Mouse (Mus musculus): ENCODE measurements at regions not wholly inside any gene's neighbourhood (a gene's known extent, or its start where the extent isn't known, plus 50 kb on each side); places are given as distances from the start of the nearest gene placed in this dataset.

DNA sequence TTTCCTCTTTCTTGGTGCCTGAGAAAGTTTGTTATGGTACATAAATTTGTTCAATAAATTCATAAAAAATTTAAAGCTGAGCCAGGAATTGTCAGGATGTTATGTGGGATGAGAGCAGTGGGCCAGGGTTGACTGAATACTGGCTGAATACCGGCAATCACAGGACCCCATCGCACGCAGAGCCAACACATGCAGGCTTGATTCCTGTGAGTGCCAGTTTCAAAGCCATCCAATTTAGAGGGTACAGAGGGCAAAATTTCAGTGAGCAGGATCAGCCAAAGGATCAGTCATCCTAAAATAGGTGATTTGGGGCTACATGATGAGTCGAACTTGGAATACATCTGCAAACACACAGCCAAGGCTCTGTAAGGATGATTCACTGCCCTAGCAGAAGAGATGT is 583.6 kb upstream of the Nectin3 start:
- DNase-seq (ENCODE audit: low read depth): no peak
- TF ChIP-seq POLR2A (IDR thresholded peaks at IDR 0.05; ENCODE audit: borderline replicate concordance, extremely low read depth, insufficient read depth, insufficient read length, poor library complexity, severe bottlenecking) (no peak), CTCF (IDR thresholded peaks at IDR 0.05; ENCODE audit: borderline replicate concordance, extremely low read depth, insufficient read depth, insufficient read length) (no peak)

DNA sequence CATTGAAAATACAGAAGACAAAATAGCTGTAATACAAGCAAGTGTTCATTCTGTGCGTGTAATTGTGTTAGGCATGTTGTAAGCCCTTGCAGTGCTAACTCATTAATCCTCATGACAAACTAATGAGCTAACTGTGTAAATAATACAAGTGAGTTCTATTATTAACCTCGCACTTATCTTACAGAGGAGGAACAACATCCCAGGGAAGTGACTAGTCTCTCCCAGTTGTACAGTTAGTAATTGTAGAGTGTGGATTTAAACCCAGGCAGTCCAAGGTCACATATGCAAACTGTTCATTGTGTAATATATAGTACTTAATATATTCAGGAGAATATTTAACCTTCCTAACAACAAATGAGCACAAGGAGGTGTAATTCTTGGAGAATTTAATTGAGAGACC is 582.0 kb upstream of the Nectin3 start:
- TF ChIP-seq CTCF (IDR thresholded peaks at IDR 0.05; ENCODE audit: borderline replicate concordance, extremely low read depth, insufficient read depth, insufficient read length): no peak
- TF ChIP-seq POLR2A (IDR thresholded peaks at IDR 0.05; ENCODE audit: borderline replicate concordance, extremely low read depth, insufficient read depth, insufficient read length, poor library complexity, severe bottlenecking): no peak
- DNase-seq (ENCODE audit: low read depth): no peak

DNA sequence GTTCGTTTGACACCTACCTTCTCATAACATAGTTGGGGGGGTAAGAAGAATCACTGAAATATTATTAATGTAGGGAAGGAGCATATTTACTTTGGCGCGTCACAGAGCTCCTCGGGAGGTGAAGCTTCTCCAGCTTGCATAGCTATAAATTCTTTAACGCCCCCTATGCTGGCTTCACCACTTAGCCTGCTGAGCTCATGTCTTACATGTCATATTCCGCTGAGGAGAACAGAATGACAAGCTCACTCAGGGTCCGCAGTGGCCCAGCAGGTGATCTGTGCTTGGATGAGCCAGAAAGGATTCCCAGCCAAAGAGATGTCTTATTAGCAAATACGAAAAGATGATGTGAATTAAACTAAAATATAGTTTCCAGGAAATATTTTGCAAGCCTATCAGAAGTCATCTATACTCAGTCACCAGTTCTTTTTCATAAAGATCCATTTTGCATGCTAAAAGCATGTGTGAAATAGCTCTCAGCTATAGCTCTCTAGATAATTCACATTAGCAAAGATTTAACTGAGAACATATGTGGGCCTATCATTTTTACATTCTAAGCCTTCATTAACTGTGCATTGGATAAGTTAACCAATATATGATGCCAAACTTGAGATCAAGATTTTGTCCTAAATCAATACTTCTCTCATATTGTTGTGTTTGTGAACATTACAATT is 561.1 kb upstream of the Nectin3 start:
- DNase-seq (ENCODE audit: low read depth): peak; percentile 47
- no peak for TF ChIP-seq POLR2A (IDR thresholded peaks at IDR 0.05; ENCODE audit: borderline replicate concordance, extremely low read depth, insufficient read depth, insufficient read length, poor library complexity, severe bottlenecking)
- no peak for TF ChIP-seq CTCF (IDR thresholded peaks at IDR 0.05; ENCODE audit: borderline replicate concordance, extremely low read depth, insufficient read depth, insufficient read length)

DNA sequence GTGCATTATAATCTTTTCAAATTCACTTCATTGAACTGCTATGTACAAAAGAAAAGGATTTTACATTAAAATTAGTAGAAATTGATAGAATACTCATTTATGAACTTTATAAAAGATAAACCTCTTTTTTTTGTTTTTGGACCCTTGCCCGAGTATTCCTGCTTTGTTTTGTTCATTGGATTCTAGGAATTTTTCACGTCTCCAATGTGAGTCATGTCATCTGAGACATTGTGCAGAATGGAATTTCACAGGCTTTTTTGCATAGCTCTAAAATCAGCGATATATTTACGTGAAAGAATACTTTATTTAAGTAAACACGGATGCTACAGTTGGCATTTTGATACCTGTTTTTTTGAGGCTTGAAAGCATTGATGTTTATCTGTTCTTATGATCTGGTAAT is 560.5 kb upstream of the Nectin3 start:
- no peak for DNase-seq (ENCODE audit: low read depth)
- TF ChIP-seq POLR2A (IDR thresholded peaks at IDR 0.05; ENCODE audit: borderline replicate concordance, extremely low read depth, insufficient read depth, insufficient read length, poor library complexity, severe bottlenecking) (no peak), CTCF (IDR thresholded peaks at IDR 0.05; ENCODE audit: borderline replicate concordance, extremely low read depth, insufficient read depth, insufficient read length) (no peak)

DNA sequence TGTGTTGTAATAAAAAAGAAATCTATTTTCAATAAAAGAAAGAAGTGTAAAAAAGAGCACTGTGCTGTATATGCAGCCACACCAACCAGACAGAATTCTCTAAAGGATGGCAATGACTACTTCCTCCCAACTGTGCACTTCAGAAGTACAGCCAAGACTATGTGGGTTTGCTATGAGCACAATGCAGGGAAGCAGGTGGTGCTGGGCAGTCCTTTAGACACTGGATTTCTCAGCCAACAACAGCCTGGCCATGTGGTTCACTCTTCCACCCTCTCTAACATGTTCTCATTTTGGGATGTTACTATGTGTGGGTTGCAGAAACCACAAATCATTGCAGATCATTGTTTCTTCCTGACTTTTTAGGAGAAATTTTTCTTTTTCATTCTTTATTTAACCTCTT is 527.6 kb upstream of the Nectin3 start:
- peak; percentile 2 for DNase-seq (ENCODE audit: low read depth)

DNA sequence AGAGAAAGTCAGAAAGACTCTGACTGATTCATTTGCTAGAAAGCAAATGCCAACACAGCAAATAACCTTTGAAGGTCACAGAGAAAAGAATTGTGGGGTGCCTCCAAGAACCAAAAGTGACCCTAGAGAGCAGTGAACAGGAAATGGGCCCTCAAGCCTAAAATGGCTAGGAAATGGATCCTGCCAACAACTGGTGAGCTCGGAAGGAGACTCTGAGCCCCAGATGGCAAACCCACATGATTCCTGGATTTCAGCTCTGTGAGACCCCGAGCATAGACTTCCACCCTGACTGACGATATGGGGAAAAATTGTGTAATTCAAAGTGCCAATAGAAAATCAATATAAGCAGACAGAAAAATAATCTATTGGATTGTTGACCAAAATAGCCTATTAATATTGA is 519.2 kb upstream of the Nectin3 start:
- TF ChIP-seq CTCF (IDR thresholded peaks at IDR 0.05; ENCODE audit: borderline replicate concordance, extremely low read depth, insufficient read depth, insufficient read length) (no peak), POLR2A (IDR thresholded peaks at IDR 0.05; ENCODE audit: borderline replicate concordance, extremely low read depth, insufficient read depth, insufficient read length, poor library complexity, severe bottlenecking) (no peak)

More for the DNA sequence above, 527.6 kb upstream of the Nectin3 start:
- TF ChIP-seq CTCF (IDR thresholded peaks at IDR 0.05; ENCODE audit: borderline replicate concordance, extremely low read depth, insufficient read depth, insufficient read length): no peak
- no peak for TF ChIP-seq POLR2A (IDR thresholded peaks at IDR 0.05; ENCODE audit: borderline replicate concordance, extremely low read depth, insufficient read depth, insufficient read length, poor library complexity, severe bottlenecking)

DNA sequence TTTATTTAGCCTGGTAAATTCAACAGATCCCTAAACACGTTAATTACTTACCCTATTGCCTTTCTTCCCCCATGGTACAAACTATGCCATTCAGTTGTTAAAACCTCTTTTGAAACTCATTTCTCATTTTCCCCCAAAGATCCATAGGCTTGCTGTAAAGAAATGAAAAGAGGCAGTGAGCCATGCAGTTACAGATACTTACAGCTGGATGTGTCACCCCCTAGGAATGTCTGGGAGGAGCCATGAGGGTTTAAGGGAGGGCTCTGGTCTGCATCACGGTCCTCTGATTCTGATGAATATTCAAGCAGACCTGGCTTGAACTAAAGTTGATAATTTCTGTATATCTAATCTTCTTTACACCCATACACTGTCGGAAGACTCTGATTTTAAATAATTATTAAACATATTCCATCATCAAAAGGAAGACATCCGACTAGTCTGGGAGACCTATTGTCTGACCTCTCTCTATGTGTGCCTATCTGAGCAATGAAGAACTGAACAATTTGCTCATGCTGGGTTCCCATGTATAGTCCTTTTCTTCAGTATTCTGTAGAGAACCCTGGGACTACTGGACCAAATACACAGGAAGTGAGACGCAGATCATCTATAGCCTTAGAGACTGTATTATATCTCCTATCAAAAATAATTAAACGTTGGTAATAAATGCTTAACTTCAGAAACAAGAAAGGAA is 484.7 kb upstream of the Nectin3 start:
- TF ChIP-seq POLR2A (IDR thresholded peaks at IDR 0.05; ENCODE audit: borderline replicate concordance, extremely low read depth, insufficient read depth, insufficient read length, poor library complexity, severe bottlenecking) (no peak), CTCF (IDR thresholded peaks at IDR 0.05; ENCODE audit: borderline replicate concordance, extremely low read depth, insufficient read depth, insufficient read length) (no peak)
- peak; percentile 87 for DNase-seq (ENCODE audit: low read depth)

More for the DNA sequence above, 519.2 kb upstream of the Nectin3 start:
- DNase-seq (ENCODE audit: low read depth): no peak

DNA sequence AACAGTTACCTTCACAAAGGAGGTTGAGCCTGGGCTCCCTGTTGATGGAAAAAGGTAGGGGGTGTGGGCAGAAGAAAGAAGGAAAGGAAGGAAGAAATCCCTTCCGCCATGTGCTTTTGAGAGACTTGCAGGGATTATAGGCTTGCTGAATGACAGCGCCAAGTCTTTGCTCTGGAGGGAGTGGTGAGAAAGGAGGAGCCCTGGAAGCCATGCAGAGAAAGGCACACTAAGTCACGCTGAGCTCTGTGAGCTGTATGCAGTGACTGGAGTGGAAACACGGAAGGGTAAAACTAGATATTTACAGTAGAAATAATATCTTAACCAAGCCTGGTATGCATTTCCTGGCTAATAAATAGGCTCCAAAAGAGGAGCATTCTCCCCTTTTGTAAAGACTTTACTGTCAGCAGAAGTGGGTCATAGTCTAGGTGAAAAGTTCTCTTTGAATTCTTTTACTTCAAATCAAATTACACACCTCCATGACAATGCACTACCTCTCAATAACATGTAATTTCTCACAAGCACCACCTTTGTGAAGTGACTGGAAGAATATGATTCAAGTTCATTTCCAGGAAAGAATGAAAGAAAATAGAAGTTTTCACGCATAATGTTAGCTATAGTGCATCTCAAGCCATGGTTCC is 484.1 kb upstream of the Nectin3 start:
- TF ChIP-seq CTCF (IDR thresholded peaks at IDR 0.05; ENCODE audit: borderline replicate concordance, extremely low read depth, insufficient read depth, insufficient read length): no peak
- no peak for TF ChIP-seq POLR2A (IDR thresholded peaks at IDR 0.05; ENCODE audit: borderline replicate concordance, extremely low read depth, insufficient read depth, insufficient read length, poor library complexity, severe bottlenecking)
- DNase-seq (ENCODE audit: low read depth): peak; percentile 71

DNA sequence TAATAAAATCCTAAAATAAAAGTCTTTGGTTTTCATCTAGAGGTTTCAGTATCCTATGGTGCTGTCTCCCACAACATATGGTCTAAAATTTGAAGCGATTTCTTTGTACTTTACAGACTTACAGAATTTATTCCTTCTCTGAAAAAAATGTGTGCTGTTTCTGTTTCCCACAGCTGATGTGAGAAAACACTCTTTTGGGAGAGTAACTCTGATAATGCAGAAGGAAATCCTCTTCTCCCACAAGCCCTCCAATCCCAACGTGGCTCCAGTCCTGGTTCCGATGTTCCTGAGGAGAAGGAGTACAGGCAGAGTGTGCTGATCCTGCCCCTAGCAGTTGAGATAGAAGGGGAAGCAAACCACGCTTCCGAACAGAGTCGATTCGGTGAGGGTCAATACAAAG is 467.4 kb upstream of the Nectin3 start:
- no peak for DNase-seq (ENCODE audit: low read depth)

DNA sequence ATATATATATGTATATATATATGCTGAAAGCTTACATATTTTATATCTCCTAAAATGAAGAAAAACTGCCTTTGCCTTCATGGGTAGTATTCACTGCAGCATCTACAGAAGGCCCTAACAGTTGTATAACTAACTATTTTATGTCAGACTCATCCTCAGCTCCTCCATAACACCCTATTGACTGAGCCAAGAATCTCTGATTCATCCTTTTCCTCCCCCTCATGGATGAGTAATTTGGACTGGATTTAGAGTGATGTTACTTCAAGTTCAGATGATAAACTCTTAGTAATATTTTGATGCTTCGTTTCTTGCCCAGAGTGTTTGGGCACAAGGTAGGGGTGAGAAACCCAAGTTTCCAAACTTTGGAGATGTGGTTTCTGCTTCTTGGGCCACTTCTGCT is 458.7 kb upstream of the Nectin3 start:
- TF ChIP-seq CTCF (IDR thresholded peaks at IDR 0.05; ENCODE audit: borderline replicate concordance, extremely low read depth, insufficient read depth, insufficient read length): no peak
- no peak for TF ChIP-seq POLR2A (IDR thresholded peaks at IDR 0.05; ENCODE audit: borderline replicate concordance, extremely low read depth, insufficient read depth, insufficient read length, poor library complexity, severe bottlenecking)
- DNase-seq (ENCODE audit: low read depth): no peak

More for the DNA sequence above, 467.4 kb upstream of the Nectin3 start:
- TF ChIP-seq POLR2A (IDR thresholded peaks at IDR 0.05; ENCODE audit: borderline replicate concordance, extremely low read depth, insufficient read depth, insufficient read length, poor library complexity, severe bottlenecking): no peak
- no peak for TF ChIP-seq CTCF (IDR thresholded peaks at IDR 0.05; ENCODE audit: borderline replicate concordance, extremely low read depth, insufficient read depth, insufficient read length)

DNA sequence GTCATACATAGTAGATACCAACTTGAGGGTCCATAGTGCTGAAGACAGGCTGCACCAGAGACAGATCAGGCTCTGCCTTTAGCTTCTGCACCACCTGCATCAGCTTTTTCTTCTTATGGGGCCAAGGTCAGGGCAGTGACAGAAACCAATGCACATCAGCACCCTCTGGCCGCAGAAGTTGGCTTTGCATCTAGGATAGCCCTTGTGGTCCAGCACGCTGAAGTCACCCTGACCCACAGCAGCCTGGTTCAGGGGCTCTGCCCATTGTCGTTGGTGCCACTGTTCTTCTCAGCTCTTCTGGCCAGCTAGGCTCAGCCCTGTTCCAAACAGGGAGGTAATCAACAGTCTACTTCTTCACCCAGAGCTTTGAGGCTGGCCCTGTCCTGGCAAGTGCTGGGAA is 427.7 kb upstream of the Nectin3 start:
- no peak for DNase-seq (ENCODE audit: low read depth)
- TF ChIP-seq POLR2A (IDR thresholded peaks at IDR 0.05; ENCODE audit: borderline replicate concordance, extremely low read depth, insufficient read depth, insufficient read length, poor library complexity, severe bottlenecking) (no peak), CTCF (IDR thresholded peaks at IDR 0.05; ENCODE audit: borderline replicate concordance, extremely low read depth, insufficient read depth, insufficient read length) (no peak)

Measured in brain, embryonic 14.5 days (tissue).